Mouse (Mus musculus) layer of hippocampus, adult 8-10 months (tissue): ENCODE data around the gene Cdpf1. TPM values are rescaled to one million over a fixed set of nuclear protein-coding genes. Genes with fewer than 3 reads are reported as not detected.
"Not testable (repeated sequence)": the region's sequence is repeated elsewhere in the genome, so short reads cannot be mapped to it uniquely, and the experiment has no call there.

Experiments used
- DNase-seq, 2 experiments: peaks; one replicate each; pipeline ENCODE4 v3.0.0; 2022; ENCODE audit warnings: low spot score in 2 of 2
- total RNA-seq, 4 experiments: library from RNA; stranded (reverse); gene quantifications; 2 replicates each; pipeline ENCODE4 v1.2.4; 2022

The Cdpf1 gene
- total RNA-seq, 4 experiments from 2014 or later = 15.3 to 27.8 (median 23.7) TPM

DNA sequence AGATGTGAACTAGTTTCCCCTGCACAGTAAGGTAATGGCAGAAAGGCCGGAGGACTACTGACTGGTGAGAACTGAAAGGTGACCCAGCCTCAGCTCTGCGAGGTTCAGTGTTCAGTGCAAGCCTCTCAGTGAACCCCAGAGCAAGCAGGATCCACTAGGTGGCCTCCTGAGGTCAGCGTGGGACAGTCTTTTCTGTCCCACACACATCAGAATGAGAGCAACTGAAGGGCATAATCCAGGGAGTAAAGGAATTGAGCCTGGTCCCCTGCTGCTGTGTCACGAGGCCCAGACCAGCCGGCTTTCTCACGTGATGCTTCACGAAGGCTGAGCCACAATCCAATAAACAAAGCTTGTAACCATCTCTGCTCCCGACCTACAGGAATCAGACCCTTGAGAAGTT lies 3.1 kb downstream of the Cdpf1 start:
- DNase-seq = no peak

GRCm38 (mm10) chr15:85808031-85808430 lies 3.5 kb downstream of the Cdpf1 start:
- no peak for DNase-seq

- no peak for DNase-seq
These were observed 4.1 kb downstream of the Cdpf1 start for GRCm38 (mm10) chr15:85807404-85807803.

GRCm38 (mm10) chr15:85806886-85807285 lies 4.6 kb downstream of the Cdpf1 start:
- DNase-seq = no peak

GRCm38 (mm10) chr15:85802931-85803330 lies 8.6 kb downstream of the Cdpf1 start:
- DNase-seq = no peak

DNA sequence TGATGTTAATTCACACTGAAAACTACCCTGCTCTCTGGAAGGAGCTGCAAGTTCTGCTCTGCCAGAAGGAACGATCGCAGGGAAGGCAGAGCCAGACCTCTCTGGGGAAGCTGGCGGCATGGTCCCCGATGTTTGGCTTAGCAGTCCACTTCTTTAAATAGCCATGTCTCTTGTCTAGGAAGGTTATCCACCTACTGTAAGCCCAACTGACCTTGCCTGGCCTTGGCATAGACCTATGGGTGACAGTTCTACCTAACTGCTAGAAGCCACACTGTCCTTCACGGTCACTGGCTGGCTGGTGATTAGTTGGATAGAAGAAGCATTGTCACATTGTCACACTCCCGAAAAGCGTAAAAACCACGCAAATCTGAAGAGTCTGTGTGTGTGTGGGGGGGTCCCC lies 12.8 kb downstream of the Cdpf1 start:
- no peak for DNase-seq

DNA sequence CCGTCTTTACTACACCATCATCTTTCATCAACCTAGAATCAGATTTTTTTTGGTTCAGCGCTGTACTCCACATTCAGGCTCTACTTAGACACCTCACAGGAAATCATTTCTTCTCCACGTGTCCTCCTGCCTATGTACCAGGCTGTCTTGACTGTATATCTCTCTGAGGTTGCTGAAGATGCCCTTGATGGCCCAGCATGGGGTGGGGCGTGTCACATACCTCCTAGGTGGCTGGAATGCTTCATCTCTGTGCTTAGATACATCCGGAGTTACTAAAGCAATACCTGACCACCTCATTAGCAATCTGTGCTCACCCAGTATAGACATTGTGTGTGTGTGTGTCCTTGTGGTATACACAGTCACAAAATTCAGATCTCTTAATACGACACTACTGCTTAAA lies 16.0 kb downstream of the Cdpf1 start:
- DNase-seq = no peak

DNA sequence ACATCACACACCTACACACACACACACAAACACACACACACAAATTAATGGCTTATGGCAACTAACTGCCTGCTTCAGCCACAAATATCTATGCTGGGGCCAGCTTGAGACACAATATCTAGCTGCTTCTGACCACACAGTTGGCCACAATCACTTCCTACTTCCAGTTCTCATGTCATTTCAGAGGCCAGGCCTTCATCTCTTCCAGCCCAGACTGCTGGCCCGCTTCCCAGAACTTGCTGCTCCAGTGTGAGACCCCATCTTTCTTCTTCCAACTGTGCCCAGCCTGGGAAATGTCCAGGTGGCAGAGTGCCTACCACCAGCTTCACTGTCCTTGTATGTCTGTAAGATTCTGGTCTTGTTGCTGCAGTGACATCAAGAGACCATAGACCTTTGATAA lies 18.7 kb downstream of the Cdpf1 start:
- DNase-seq = peak in 1 of 2 experiments; percentile 25

GRCm38 (mm10) chr15:85791449-85791848 lies 20.0 kb downstream of the Cdpf1 start:
- no peak for DNase-seq

- no peak for DNase-seq
These were observed 22.9 kb downstream of the Cdpf1 start for GRCm38 (mm10) chr15:85788633-85789032.

DNA sequence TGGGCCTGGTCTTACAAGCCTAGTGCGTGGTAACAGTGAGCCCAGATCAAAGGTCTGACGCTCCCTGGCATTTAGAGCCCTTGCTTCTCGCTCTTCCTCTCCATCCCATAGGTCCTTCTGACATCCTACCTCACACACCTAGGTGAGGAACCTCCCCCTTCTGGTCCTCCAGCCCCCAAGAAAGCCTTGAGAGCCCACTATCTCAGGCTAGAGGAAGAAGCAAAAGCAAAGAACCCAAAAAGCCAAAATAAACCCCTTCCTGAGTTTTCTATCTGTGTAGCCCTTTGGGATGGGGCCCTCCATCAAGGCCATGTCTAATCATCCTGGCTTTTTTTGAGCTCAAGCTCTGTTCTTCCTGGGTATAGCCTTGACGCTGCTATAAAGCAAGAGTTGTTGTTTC lies 23.4 kb downstream of the Cdpf1 start:
- DNase-seq = no peak

DNA sequence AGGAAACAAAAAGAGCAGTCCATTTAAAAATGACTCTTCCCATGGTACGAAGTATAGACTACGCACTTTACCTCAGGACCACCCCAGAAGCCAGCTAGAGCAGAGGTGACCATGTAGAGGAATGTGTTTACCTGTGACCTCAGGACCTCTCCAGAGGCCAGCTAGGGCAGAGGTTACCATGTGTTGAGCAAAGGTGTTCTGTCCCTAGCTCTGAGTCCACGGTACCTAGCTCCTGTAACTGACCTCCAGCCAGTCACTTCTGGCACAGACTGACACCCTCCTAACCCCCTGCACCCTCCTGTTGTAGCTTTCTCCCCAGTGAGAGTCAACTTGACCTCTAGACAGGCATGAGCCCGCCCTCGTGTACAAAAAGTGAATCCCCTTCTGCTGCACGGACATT lies 24.0 kb downstream of the Cdpf1 start:
- DNase-seq = no peak

DNA sequence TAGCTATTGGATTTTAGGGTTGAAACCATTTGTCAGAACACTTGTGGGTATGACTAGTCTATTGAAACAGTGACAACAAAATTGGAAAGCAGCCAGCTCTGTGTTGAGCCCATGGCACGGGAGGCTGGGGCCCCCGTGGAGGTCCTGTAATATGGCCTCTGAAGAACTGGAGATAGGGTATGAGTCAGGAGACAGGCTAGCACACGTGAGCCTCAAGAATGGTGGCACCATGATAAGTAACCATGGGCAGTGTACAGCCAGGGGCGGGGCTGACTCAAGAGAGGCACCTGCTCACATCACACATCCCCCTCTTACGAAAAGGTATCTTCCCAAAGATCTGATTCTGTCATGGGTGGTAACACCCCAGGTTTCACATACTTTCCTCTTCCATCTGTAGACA lies 24.8 kb downstream of the Cdpf1 start:
- DNase-seq = no peak

DNA sequence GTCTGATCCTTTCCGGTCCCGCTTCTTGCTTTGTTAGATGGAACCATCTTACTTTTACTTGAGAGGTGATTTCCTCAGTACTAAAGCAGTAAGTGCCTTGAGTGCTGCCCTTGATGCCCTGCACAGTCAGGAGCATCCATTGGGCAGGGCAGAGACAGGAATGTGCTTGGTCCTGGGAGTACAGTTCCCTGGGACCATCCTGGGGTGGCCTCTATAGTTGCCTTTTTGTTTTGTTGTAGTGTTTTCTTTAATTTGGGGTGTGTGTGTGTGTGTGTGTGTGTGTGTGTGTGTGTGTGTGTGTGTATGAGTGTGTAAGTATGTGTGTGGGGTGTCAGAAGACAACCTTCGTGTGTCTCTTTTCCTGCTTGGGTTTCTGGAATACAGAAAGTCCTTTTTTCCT lies 27.2 kb downstream of the Cdpf1 start:
- DNase-seq = no peak

- no peak for DNase-seq
These were observed 28.4 kb downstream of the Cdpf1 start for GRCm38 (mm10) chr15:85783146-85783545.

- not testable (repeated sequence) for DNase-seq
These were observed 32.6 kb downstream of the Cdpf1 start for GRCm38 (mm10) chr15:85778891-85779290.

- peak; percentile 38 to 46 for DNase-seq
These were observed 34.7 kb downstream of the Cdpf1 start for GRCm38 (mm10) chr15:85776771-85777170.

DNA sequence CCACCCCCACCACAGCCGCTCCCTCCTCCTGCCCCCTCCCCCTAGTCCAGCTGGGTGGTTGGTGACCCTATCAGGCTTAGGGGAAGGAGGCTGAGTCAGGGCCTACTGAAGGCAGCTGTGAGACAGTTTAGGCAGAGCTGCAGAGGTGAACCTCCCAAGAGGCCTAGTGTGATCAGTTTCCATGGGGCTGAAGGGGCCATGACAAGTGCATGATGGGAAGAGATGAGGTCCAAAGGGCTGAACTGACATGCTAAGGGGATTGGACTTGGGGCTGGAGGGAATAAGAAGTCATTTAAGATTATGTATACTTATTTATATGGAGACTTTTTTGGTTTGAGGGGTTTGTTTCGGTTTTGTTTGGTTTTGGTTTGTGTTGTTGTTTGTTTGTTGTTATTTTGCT lies 35.3 kb downstream of the Cdpf1 start:
- no peak for DNase-seq

GRCm38 (mm10) chr15:85775001-85775400 lies 36.5 kb downstream of the Cdpf1 start:
- DNase-seq = peak in 1 of 2 experiments; percentile 17

- no peak for DNase-seq
These were observed 37.1 kb downstream of the Cdpf1 start for GRCm38 (mm10) chr15:85774419-85774818.

DNA sequence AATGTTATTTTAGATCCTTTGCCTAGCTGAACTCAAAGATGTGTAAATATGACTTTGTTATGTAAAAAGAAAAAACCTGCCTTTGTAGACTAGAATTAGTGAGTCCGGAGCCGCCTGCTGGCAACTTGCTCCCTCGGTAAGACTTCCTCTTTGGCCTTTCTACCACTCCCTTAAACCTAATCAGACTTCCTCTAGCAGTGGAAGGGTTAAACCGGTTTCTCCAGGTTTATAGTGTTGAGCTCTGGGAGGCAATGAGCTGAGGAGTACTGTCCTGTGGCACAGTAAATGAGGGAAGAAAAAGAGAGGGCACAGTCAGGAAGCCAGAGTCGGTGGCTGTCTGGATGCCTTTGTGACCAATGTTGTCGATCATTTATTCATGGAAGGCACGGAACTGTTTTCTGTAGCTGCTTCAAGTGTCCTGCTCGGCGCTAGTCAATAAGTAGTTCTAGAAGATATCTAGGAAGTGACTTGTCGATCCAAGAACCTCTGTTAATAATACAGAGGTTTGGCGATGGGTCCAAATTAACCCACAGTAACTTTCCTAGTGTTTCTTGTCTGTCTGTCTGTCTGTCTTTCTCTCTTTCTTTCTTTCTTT lies 39.3 kb downstream of the Cdpf1 start:
- DNase-seq = no peak

GRCm38 (mm10) chr15:85771306-85772121 lies 40.0 kb downstream of the Cdpf1 start:
- DNase-seq = no peak

DNA sequence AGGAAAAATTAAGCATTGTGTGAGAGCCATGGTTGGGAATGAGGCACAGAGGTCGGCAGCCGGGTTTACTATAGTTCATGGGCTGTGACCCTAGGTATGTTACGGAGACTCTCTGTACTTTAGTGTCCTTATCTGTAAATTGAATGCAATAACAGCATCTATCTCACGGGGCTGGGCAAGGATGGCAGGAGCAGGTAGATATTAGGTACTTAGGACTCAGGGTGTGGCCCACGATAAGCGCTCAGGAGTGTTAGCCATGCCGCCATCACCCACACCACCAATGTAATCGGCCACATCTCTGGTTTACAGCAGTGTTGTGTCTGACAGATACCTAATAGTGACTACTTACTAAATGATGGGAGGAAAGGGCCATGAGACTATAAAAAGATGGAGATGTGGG lies 42.5 kb downstream of the Cdpf1 start:
- DNase-seq = no peak
